Mouse (Mus musculus) embryonic facial prominence, embryonic 10.5 days (tissue): ENCODE data around the gene Hoxb13. TPM values are rescaled to one million over a fixed set of nuclear protein-coding genes. Genes with fewer than 3 reads are reported as not detected.

Experiments
- DNase-seq: peaks from one replicate; pipeline ENCODE4 v3.0.0-alpha.2; 2017; ENCODE audit warnings: low spot score
- H3K27ac ChIP-seq: fragments of 300-500 bp; sonication (generic); replicated peaks from 2 replicates; pipeline ENCODE4 v1.5.1; 2016; ENCODE audit warnings: mild to moderate bottlenecking
- H3K27me3 ChIP-seq: fragments of 300-500 bp; sonication (generic); replicated peaks from 2 replicates; pipeline ENCODE4 v1.6.1; 2016; ENCODE audit warnings: low read depth, mild to moderate bottlenecking; ENCODE audit not compliant: poor library complexity, severe bottlenecking
- H3K36me3 ChIP-seq: fragments of 300-500 bp; sonication (generic); replicated peaks from 2 replicates; pipeline ENCODE4 v1.6.1; 2016; ENCODE audit warnings: mild to moderate bottlenecking, moderate library complexity
- H3K4me1 ChIP-seq: fragments of 300-500 bp; sonication (generic); 2 replicates; pipeline ENCODE4 v1.6.1; 2016
- H3K4me3 ChIP-seq: fragments of 300-500 bp; sonication (generic); 2 replicates; pipeline ENCODE4 v1.5.1; 2016; ENCODE audit warnings: mild to moderate bottlenecking, moderate library complexity
- H3K9me3 ChIP-seq: fragments of 300-500 bp; sonication (generic); 2 replicates; pipeline ENCODE4 v1.6.1; 2016; ENCODE audit warnings: mild to moderate bottlenecking
- WGBS: fragments of 180-500 bp; shearing (Covaris S2); methylation state at CpG from one replicate; pipeline ENCODE4 v1.1.7; 2016; 5-methylcytosine and 5-hydroxymethylcytosine counted together
- polyA plus RNA-seq: library from polyadenylated mRNA; unstranded; fragments of >200 nt; fragmentation: Nextera tagmentation; extraction: Ambion mirVana; gene quantifications from 2 replicates; pipeline ENCODE4 v1.2.1, GENCODE M21; 2016

Gene Hoxb13
- not detected in 2 replicates for polyA plus RNA-seq

GRCm38 (mm10) chr11:96193521-96194400, at the start of gene Hoxb13:
Gene Hoxb13, plus strand, starts transcription at chr11:96194316.
- peaks cover 4% of the 10 kb centered on the region for H3K4me1 ChIP-seq
- peaks cover 100% of the 10 kb centered on the region for H3K27me3 ChIP-seq
- peak; percentile 73 for DNase-seq
- H3K27ac ChIP-seq: no peak within 1 kb of the TSS
- H3K36me3 ChIP-seq: no peaks in the 10 kb centered on the region
- peak within 1 kb of the TSS; percentile 8; the same call in 1 of the 2 replicates for H3K4me3 ChIP-seq
- H3K9me3 ChIP-seq: no peaks in the 10 kb centered on the region
- WGBS: under 1% methylated on average over 35 of the region's 35 CpGs

GRCm38 (mm10) chr11:96145622-96146270, 48.4 kb upstream of the Hoxb13 start:
- DNase-seq: peak; percentile 84
- WGBS: 2% methylated on average over 15 of the region's 15 CpGs
- Histone ChIP-seq H3K27ac (no peak overlapping the region), H3K36me3 (no peaks in the 10 kb centered on the region), H3K27me3 (peaks cover 77% of the 10 kb centered on the region), H3K9me3 (peaks cover 3% of the 10 kb centered on the region; the same call in 1 of the 2 replicates), H3K4me3 (peak overlapping the region; percentile 37; the same call in 1 of the 2 replicates), H3K4me1 (peaks cover 20% of the 10 kb centered on the region)

- WGBS: 78% methylated on average over 6 of the region's 6 CpGs
- peaks cover 94% of the 10 kb centered on the region for H3K27me3 ChIP-seq
Measured at GRCm38 (mm10) chr11:96147471-96147870, 46.6 kb upstream of the Hoxb13 start.

GRCm38 (mm10) chr11:96164769-96165168, 29.3 kb upstream of the Hoxb13 start:
- no peak overlapping the region for H3K27ac ChIP-seq
- no peak overlapping the region for H3K4me3 ChIP-seq
- WGBS: 65% methylated on average over 12 of the region's 12 CpGs
- H3K36me3 ChIP-seq: no peaks in the 10 kb centered on the region
- peaks cover 4% of the 10 kb centered on the region; the same call in 1 of the 2 replicates for H3K9me3 ChIP-seq
- DNase-seq: no peak
- no peaks in the 10 kb centered on the region for H3K4me1 ChIP-seq
- H3K27me3 ChIP-seq: peaks cover 85% of the 10 kb centered on the region

More at GRCm38 (mm10) chr11:96147471-96147870, 46.6 kb upstream of the Hoxb13 start:
- Histone ChIP-seq H3K36me3 (no peaks in the 10 kb centered on the region), H3K9me3 (peaks cover 3% of the 10 kb centered on the region; the same call in 1 of the 2 replicates), H3K4me1 (peaks cover 14% of the 10 kb centered on the region), H3K4me3 (no peak overlapping the region), H3K27ac (no peak overlapping the region)
- DNase-seq: no peak

GRCm38 (mm10) chr11:96168125-96168524, 26.0 kb upstream of the Hoxb13 start:
- Histone ChIP-seq H3K4me1 (peaks cover 6% of the 10 kb centered on the region), H3K9me3 (no peaks in the 10 kb centered on the region), H3K27ac (no peak overlapping the region), H3K27me3 (peaks cover 100% of the 10 kb centered on the region), H3K36me3 (no peaks in the 10 kb centered on the region), H3K4me3 (no peak overlapping the region)
- DNase-seq: no peak
- WGBS: 36% methylated on average over 9 of the region's 9 CpGs

GRCm38 (mm10) chr11:96169016-96169415, 25.1 kb upstream of the Hoxb13 start:
- DNase-seq: no peak
- Histone ChIP-seq H3K9me3 (no peaks in the 10 kb centered on the region), H3K4me1 (peaks cover 6% of the 10 kb centered on the region), H3K4me3 (no peak overlapping the region), H3K27ac (no peak overlapping the region), H3K27me3 (peaks cover 100% of the 10 kb centered on the region), H3K36me3 (no peaks in the 10 kb centered on the region)
- WGBS: 13% methylated on average over 7 of the region's 7 CpGs

GRCm38 (mm10) chr11:96170711-96171379, 23.3 kb upstream of the Hoxb13 start:
- no peak for DNase-seq
- under 1% methylated on average over 20 of the region's 20 CpGs for WGBS
- no peaks in the 10 kb centered on the region for H3K36me3 ChIP-seq
- no peaks in the 10 kb centered on the region for H3K9me3 ChIP-seq
- H3K27ac ChIP-seq: no peak overlapping the region
- peaks cover 6% of the 10 kb centered on the region for H3K4me1 ChIP-seq
- peaks cover 100% of the 10 kb centered on the region for H3K27me3 ChIP-seq
- H3K4me3 ChIP-seq: no peak overlapping the region

GRCm38 (mm10) chr11:96171601-96172000, 22.5 kb upstream of the Hoxb13 start:
- WGBS: 2% methylated on average over 3 of the region's 3 CpGs
- Histone ChIP-seq H3K27me3 (peaks cover 100% of the 10 kb centered on the region), H3K27ac (no peak overlapping the region), H3K9me3 (no peaks in the 10 kb centered on the region), H3K36me3 (no peaks in the 10 kb centered on the region), H3K4me1 (peaks cover 6% of the 10 kb centered on the region), H3K4me3 (no peak overlapping the region)
- no peak for DNase-seq

- H3K4me1 ChIP-seq: peaks cover 6% of the 10 kb centered on the region
- no peak overlapping the region for H3K27ac ChIP-seq
- 1% methylated on average over 25 of the region's 25 CpGs for WGBS
- no peak overlapping the region for H3K4me3 ChIP-seq
- peaks cover 100% of the 10 kb centered on the region for H3K27me3 ChIP-seq
- H3K9me3 ChIP-seq: no peaks in the 10 kb centered on the region
- peak; percentile 33 for DNase-seq
- H3K36me3 ChIP-seq: no peaks in the 10 kb centered on the region
Measured at GRCm38 (mm10) chr11:96172511-96173287, 21.4 kb upstream of the Hoxb13 start.

GRCm38 (mm10) chr11:96173288-96173840, 20.8 kb upstream of the Hoxb13 start:
- no peak overlapping the region for H3K4me3 ChIP-seq
- no peaks in the 10 kb centered on the region for H3K36me3 ChIP-seq
- WGBS: 1% methylated on average over 16 of the region's 16 CpGs
- DNase-seq: no peak
- H3K9me3 ChIP-seq: no peaks in the 10 kb centered on the region
- H3K27ac ChIP-seq: no peak overlapping the region
- H3K4me1 ChIP-seq: peaks cover 6% of the 10 kb centered on the region
- H3K27me3 ChIP-seq: peaks cover 100% of the 10 kb centered on the region

GRCm38 (mm10) chr11:96174881-96175280, 19.2 kb upstream of the Hoxb13 start:
- under 1% methylated on average over 6 of the region's 6 CpGs for WGBS
- H3K27me3 ChIP-seq: peaks cover 100% of the 10 kb centered on the region
- H3K36me3 ChIP-seq: no peaks in the 10 kb centered on the region
- H3K9me3 ChIP-seq: no peaks in the 10 kb centered on the region
- H3K4me3 ChIP-seq: no peak overlapping the region
- no peak overlapping the region for H3K27ac ChIP-seq
- peak; percentile 41 for DNase-seq
- peaks cover 6% of the 10 kb centered on the region for H3K4me1 ChIP-seq
